Mouse (Mus musculus) lung, embryonic 14.5 days (tissue): ENCODE measurements around the gene Tamm41. TPM values are rescaled to one million over a fixed set of nuclear protein-coding genes. Genes with fewer than 3 reads are reported as not detected.

ENCODE experiments used
- ATAC-seq: fragments of 200-750 bp; cut with Nextera tagmentation; 2 replicates; pipeline ENCODE4 v1.8.0; 2017; ENCODE audit warnings: mild to moderate bottlenecking, moderate TSS enrichment, moderate library complexity; ENCODE audit not compliant: insufficient read depth
- DNase-seq: peaks from one replicate; pipeline ENCODE4 v3.0.0-alpha.2; 2015
- H3K27ac ChIP-seq: fragments of 300-500 bp; sonication (generic); 2 replicates; pipeline ENCODE4 v1.5.1; 2014; ENCODE audit warnings: low read depth, mild to moderate bottlenecking, moderate library complexity
- H3K27me3 ChIP-seq: fragments of 300-500 bp; sonication (generic); 2 replicates; pipeline ENCODE4 v1.6.1; 2014; ENCODE audit warnings: low read length, control low read depth; ENCODE audit not compliant: insufficient read depth
- H3K36me3 ChIP-seq: fragments of 300-500 bp; sonication (generic); 2 replicates; pipeline ENCODE4 v1.6.1; 2014; ENCODE audit warnings: control low read depth; ENCODE audit not compliant: insufficient read depth
- H3K4me1 ChIP-seq: fragments of 300-500 bp; sonication (generic); 2 replicates; pipeline ENCODE4 v1.6.1; 2014; ENCODE audit warnings: antibody characterized with exemption, control low read depth; ENCODE audit not compliant: insufficient read depth
- H3K4me2 ChIP-seq: fragments of 300-500 bp; sonication (generic); 2 replicates; pipeline ENCODE4 v1.6.1; 2014; ENCODE audit warnings: mild to moderate bottlenecking
- H3K4me3 ChIP-seq: fragments of 300-500 bp; sonication (generic); 2 replicates; pipeline ENCODE4 v1.5.1; 2014; ENCODE audit warnings: low read depth, low read length
- H3K9ac ChIP-seq: fragments of 300-500 bp; sonication (generic); 2 replicates; pipeline ENCODE4 v1.6.1; 2014
- H3K9me3 ChIP-seq: fragments of 300-500 bp; sonication (generic); 2 replicates; pipeline ENCODE4 v1.6.1; 2016; ENCODE audit warnings: low read depth, low read length, control low read depth
- CTCF ChIP-seq: IDR thresholded peaks from 2 replicates; pipeline ENCODE4 v1.5.1; 2016; ENCODE audit warnings: antibody characterized with exemption, low read depth
- WGBS: fragments of 180-500 bp; shearing (Covaris S2); extraction: QIAGEN DNeasy Blood & Tissue Kit; methylation state at CpG from one replicate; pipeline ENCODE4 v1.1.7; 2014; 5-methylcytosine and 5-hydroxymethylcytosine counted together
- polyA plus RNA-seq: library from polyadenylated mRNA; unstranded; fragments of >200 nt; fragmentation: Nextera tagmentation; extraction: Ambion mirVana; gene quantifications from 2 replicates; pipeline ENCODE4 v1.2.1, GENCODE M21; 2014

Gene Tamm41
- polyA plus RNA-seq, 1 experiment from 2014 or later, result 76.7 TPM

GRCm38 (mm10) chr6:115022876-115023275 is 14.8 kb downstream of the Tamm41 start:
- H3K27me3 ChIP-seq, result no peaks in the 10 kb centered on the region
- H3K9ac ChIP-seq, result no peak overlapping the region
- DNase-seq (no peak), ATAC-seq (no peak)
- no peak for TF ChIP-seq CTCF
- no peaks in the 10 kb centered on the region for H3K9me3 ChIP-seq
- WGBS, result 92% methylated on average over 9 of the region's 9 CpGs
- no peaks in the 10 kb centered on the region for H3K4me1 ChIP-seq
- peaks cover 62% of the 10 kb centered on the region for H3K36me3 ChIP-seq
- no peak overlapping the region for H3K27ac ChIP-seq
- no peak overlapping the region for H3K4me3 ChIP-seq
- no peak overlapping the region for H3K4me2 ChIP-seq

DNA sequence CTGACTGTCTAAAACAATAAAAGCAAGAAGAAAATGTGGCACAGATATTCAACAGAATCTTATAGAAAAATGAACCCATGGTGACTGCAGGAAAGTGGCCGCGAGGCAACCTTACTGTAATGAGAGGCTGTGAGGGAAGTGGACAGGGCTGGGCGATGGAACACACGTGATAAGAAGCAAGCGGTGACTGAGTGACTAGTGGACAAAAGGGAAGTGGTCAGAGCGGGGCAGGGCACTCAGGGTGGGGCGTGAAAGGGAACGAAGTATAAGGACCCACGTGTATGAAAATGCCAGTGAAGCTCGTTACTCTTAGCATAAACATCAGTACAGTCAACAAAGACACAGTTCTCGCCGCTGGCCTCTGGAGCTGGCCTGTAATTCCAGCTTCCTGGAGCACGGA is 22.2 kb downstream of the Tamm41 start:
- Histone ChIP-seq H3K4me1 (no peaks in the 10 kb centered on the region), H3K9me3 (no peaks in the 10 kb centered on the region), H3K27me3 (no peaks in the 10 kb centered on the region), H3K36me3 (peaks cover 41% of the 10 kb centered on the region; the same call in 1 of the 2 replicates), H3K27ac (no peak overlapping the region), H3K9ac (no peak overlapping the region), H3K4me2 (no peak overlapping the region), H3K4me3 (no peak overlapping the region)
- DNase-seq (no peak), ATAC-seq (no peak)
- no peak for TF ChIP-seq CTCF
- WGBS, result 87% methylated on average over 13 of the region's 13 CpGs

DNA sequence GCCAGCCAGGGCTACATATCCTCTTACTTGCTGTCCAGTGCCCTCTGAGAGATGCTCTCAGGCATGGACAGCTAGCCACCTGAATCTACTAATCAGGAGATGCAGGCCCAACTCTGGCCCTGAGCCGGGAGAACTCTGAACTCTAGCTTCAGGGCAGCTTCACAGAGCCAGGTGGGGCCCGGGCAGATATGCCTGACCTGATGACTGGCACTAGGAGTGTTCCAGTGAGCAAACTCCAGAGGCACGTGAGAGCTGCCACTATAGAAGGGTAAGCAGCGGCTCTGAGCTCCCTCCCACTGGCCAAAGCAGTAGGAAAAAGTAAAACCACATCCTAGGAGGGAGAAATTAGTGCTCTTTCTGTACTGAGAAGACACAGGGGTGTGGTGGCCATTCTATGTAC is 24.1 kb downstream of the Tamm41 start:
- H3K27ac ChIP-seq, result no peak overlapping the region
- 84% methylated on average over 4 of the region's 4 CpGs for WGBS
- ATAC-seq (no peak), DNase-seq (no peak)
- H3K36me3 ChIP-seq, result peaks cover 43% of the 10 kb centered on the region; the same call in 1 of the 2 replicates
- no peak overlapping the region for H3K4me2 ChIP-seq
- no peaks in the 10 kb centered on the region for H3K4me1 ChIP-seq
- no peak overlapping the region for H3K4me3 ChIP-seq
- H3K9me3 ChIP-seq, result no peaks in the 10 kb centered on the region
- TF ChIP-seq CTCF, result no peak
- no peaks in the 10 kb centered on the region for H3K27me3 ChIP-seq
- no peak overlapping the region for H3K9ac ChIP-seq

GRCm38 (mm10) chr6:115011792-115012191 is 25.9 kb downstream of the Tamm41 start:
- WGBS, result 81% methylated on average over 8 of the region's 8 CpGs
- no peak overlapping the region for H3K4me3 ChIP-seq
- H3K27me3 ChIP-seq, result no peaks in the 10 kb centered on the region
- no peak for TF ChIP-seq CTCF
- H3K9me3 ChIP-seq, result no peaks in the 10 kb centered on the region
- H3K9ac ChIP-seq, result no peak overlapping the region
- H3K4me1 ChIP-seq, result no peaks in the 10 kb centered on the region
- H3K4me2 ChIP-seq, result no peak overlapping the region
- peaks cover 40% of the 10 kb centered on the region; the same call in 1 of the 2 replicates for H3K36me3 ChIP-seq
- no peak for ATAC-seq
- no peak overlapping the region for H3K27ac ChIP-seq
- no peak for DNase-seq

- Histone ChIP-seq H3K9me3 (no peaks in the 10 kb centered on the region), H3K9ac (no peak overlapping the region), H3K27ac (no peak overlapping the region), H3K27me3 (no peaks in the 10 kb centered on the region), H3K4me1 (no peaks in the 10 kb centered on the region), H3K36me3 (peaks cover 40% of the 10 kb centered on the region; the same call in 1 of the 2 replicates), H3K4me3 (no peak overlapping the region), H3K4me2 (no peak overlapping the region)
- ATAC-seq (no peak), DNase-seq (no peak)
- no peak for TF ChIP-seq CTCF
- 74% methylated on average over 9 of the region's 9 CpGs for WGBS
These were observed 26.9 kb downstream of the Tamm41 start for GRCm38 (mm10) chr6:115010815-115011214.

GRCm38 (mm10) chr6:115010304-115010703 is 27.4 kb downstream of the Tamm41 start:
- no peak overlapping the region for H3K4me2 ChIP-seq
- peaks cover 39% of the 10 kb centered on the region; the same call in 1 of the 2 replicates for H3K36me3 ChIP-seq
- DNase-seq (no peak), ATAC-seq (no peak)
- H3K27me3 ChIP-seq, result no peaks in the 10 kb centered on the region
- no peak for TF ChIP-seq CTCF
- H3K9ac ChIP-seq, result no peak overlapping the region
- H3K4me3 ChIP-seq, result no peak overlapping the region
- no peaks in the 10 kb centered on the region for H3K4me1 ChIP-seq
- WGBS, result 84% methylated on average over 9 of the region's 9 CpGs
- no peak overlapping the region for H3K27ac ChIP-seq
- no peaks in the 10 kb centered on the region for H3K9me3 ChIP-seq

- peaks cover 20% of the 10 kb centered on the region; the same call in 1 of the 2 replicates for H3K36me3 ChIP-seq
- DNase-seq, result peak; percentile 87
- no peak overlapping the region for H3K4me2 ChIP-seq
- H3K27ac ChIP-seq, result no peak overlapping the region
- H3K27me3 ChIP-seq, result no peaks in the 10 kb centered on the region
- ATAC-seq, result peak; percentile 60; the same call in 1 of the 2 replicates
- no peaks in the 10 kb centered on the region for H3K9me3 ChIP-seq
- TF ChIP-seq CTCF, result peak; percentile 96
- no peak overlapping the region for H3K4me3 ChIP-seq
- H3K9ac ChIP-seq, result no peak overlapping the region
- no peaks in the 10 kb centered on the region for H3K4me1 ChIP-seq
- WGBS, result 31% methylated on average over 5 of the region's 5 CpGs
These were observed 29.9 kb downstream of the Tamm41 start for GRCm38 (mm10) chr6:115007728-115008127.
